9 mouse cellular contexts compared by ENCODE assay signal in the genomic region with DNA sequence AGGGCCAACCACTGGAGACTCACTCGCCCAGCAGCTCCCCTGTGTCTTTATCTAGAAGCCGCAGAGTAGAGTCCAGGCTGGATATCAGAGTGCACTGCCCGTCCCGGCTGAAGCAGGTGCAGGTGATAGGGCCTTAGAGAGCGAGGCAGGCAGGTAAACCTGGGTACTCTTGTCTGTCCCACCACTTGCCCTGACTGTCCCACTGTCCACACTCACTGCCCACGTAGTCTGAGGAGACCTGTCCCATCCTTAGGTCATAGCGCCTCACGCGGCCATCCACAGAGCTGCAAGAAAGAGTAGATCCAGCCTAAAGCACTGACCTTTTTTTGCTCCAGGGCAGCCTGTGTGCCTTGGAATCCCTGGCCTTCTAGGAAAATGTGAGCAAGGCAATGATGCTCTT. TPM values are rescaled to one million over a fixed set of nuclear protein-coding genes. Genes with fewer than 3 reads are reported as not detected.
DNase-seq lines count a peak whose midpoint lies in the region; ATAC-seq and TF ChIP-seq lines count a peak whose summit lies in the region.
"Had no signal": no experiment of that assay in that cellular context is flagged by ENCODE, and none has a peak within 500 bp of the region (broad histone marks: within the 10 kb centered on the region; RNA-seq: fewer than 3 reads in every experiment).

No protein-coding gene starts in this region.

- intact Hi-C loops in left cerebral cortex, adult 2 months (cut with DNase I), result loop anchor here (2.0 kb wide), 1 partner anchor 95 kb away; no protein-coding TSS in a partner anchor
- intact Hi-C loops in left cerebral cortex, postnatal 14 days (cut with DNase I), result no loop called here

- ATAC-seq in limb, embryonic 11.5 days (ENCODE audit: insufficient number of reproducible peaks, low FRiP score, low TSS enrichment, low read depth), result no peak
- ATAC-seq in hindbrain, embryonic 16.5 days, result no peak

- no peak overlapping the region for H3K27ac ChIP-seq in left cerebral cortex, adult 2 months
- H3K27ac ChIP-seq in limb, embryonic 11.5 days (replicated peaks; ENCODE audit: low read depth, low read length), result no peak overlapping the region
- no peak overlapping the region for H3K27ac ChIP-seq in hindbrain, embryonic 16.5 days (ENCODE audit: low read depth, low read length)
- H3K27ac ChIP-seq: macrophage had no signal

- H3K4me3 ChIP-seq in left cerebral cortex, adult 2 months, result no peak overlapping the region
- H3K4me3 ChIP-seq in limb, embryonic 11.5 days (ENCODE audit: low read depth, low read length), result no peak overlapping the region
- no peak overlapping the region for H3K4me3 ChIP-seq in hindbrain, embryonic 16.5 days (ENCODE audit: low read length)

- peak; percentile 44 for TF ChIP-seq CTCF in left cerebral cortex, adult 2 months (IDR thresholded peaks at IDR 0.05)

- no peak overlapping the region for H3K4me2 ChIP-seq in limb, embryonic 11.5 days (ENCODE audit: low read depth, severe bottlenecking)
- no peak overlapping the region for H3K4me2 ChIP-seq in hindbrain, embryonic 16.5 days (ENCODE audit: low read length)

- H3K36me3 ChIP-seq in limb, embryonic 11.5 days (ENCODE audit: control insufficient read depth, insufficient read depth, low read length), result peaks cover 8% of the 10 kb centered on the region; the same call in 1 of the 2 replicates
- H3K36me3 ChIP-seq in hindbrain, embryonic 16.5 days (ENCODE audit: control insufficient read depth, insufficient read depth, low read length), result peaks cover 19% of the 10 kb centered on the region; the same call in 1 of the 2 replicates

- no peaks in the 10 kb centered on the region for H3K9me3 ChIP-seq in limb, embryonic 11.5 days (ENCODE audit: control insufficient read depth, low read length)
- H3K9me3 ChIP-seq in hindbrain, embryonic 16.5 days (ENCODE audit: control insufficient read depth, low read length), result no peaks in the 10 kb centered on the region

- WGBS in limb, embryonic 11.5 days, result 79% methylated on average over 9 of the region's 9 CpGs
- 75% methylated on average over 9 of the region's 9 CpGs for WGBS in hindbrain, embryonic 16.5 days

- peak; percentile 54 for DNase-seq in adrenal gland, adult 2 months
- DNase-seq in adrenal gland, postnatal 4 days (ENCODE audit: low spot score in 2 of 2), result no peak
- peak in 1 of 2 experiments; percentile 33 for DNase-seq in left cerebral cortex, adult 2 months (ENCODE audit: extremely low spot score in 1 of 2, low spot score in 2 of 2)
- no peak for DNase-seq in left cerebral cortex, postnatal 14 days (ENCODE audit: low spot score in 2 of 2)
- peak; percentile 53 for DNase-seq in c-Kit-positive CD71-positive TER-119-positive erythroid progenitor cells, embryonic 14.5 days (ENCODE audit: low spot score)
- DNase-seq in limb, embryonic 11.5 days (ENCODE audit: low spot score), result peak; percentile 43
- DNase-seq in frontal cortex, postnatal 10 days (ENCODE audit: low spot score in 2 of 2), result no peak

- 0 out of 2 replicates have a peak, but pooled peaks cover 3% of the 10 kb centered on the region for H3K4me1 ChIP-seq in limb, embryonic 11.5 days (ENCODE audit: control insufficient read depth, insufficient read depth, low read length)
- peaks cover 22% of the 10 kb centered on the region for H3K4me1 ChIP-seq in hindbrain, embryonic 16.5 days (ENCODE audit: control insufficient read depth, insufficient read depth, low read depth, low read length)

- H3K9ac ChIP-seq in limb, embryonic 11.5 days (ENCODE audit: low read length), result no peak overlapping the region
- H3K9ac ChIP-seq in hindbrain, embryonic 16.5 days (ENCODE audit: low read depth, low read length), result no peak overlapping the region

- H3K27me3 ChIP-seq in limb, embryonic 11.5 days (ENCODE audit: control insufficient read depth, insufficient read depth, low read length), result no peaks in the 10 kb centered on the region
- no peaks in the 10 kb centered on the region for H3K27me3 ChIP-seq in hindbrain, embryonic 16.5 days (replicated peaks; ENCODE audit: control insufficient read depth, insufficient read depth, low read length)

RNA-seq across cellular contexts. Expression of a gene that starts 4.4 kb away (rescaled TPM):
- total RNA-seq in adrenal gland, adult 2 months (2021), result 10 to 100 TPM; 26.0 to 28.3 TPM
- 68.6 and 69.6 TPM in 2 replicates for polyA plus RNA-seq in adrenal gland, adult 2 months (2012; rRNA removed)
- total RNA-seq in adrenal gland, postnatal 4 days (2021), result 10 to 100 TPM; 43.0 to 48.2 TPM
- total RNA-seq in left cerebral cortex, adult 2 months (2021), result 10 to 100 TPM; 66.1 to 68.7 TPM
- 10 to 100 TPM; 57.9 to 67.6 TPM for total RNA-seq in left cerebral cortex, postnatal 14 days (2021)
- 69.4 and 73.8 TPM in 2 replicates for polyA plus RNA-seq in limb, embryonic 11.5 days (2014; fragmentation: Nextera tagmentation; extraction: Ambion mirVana)
- 112 and 119 TPM in 2 replicates for polyA plus RNA-seq in hindbrain, embryonic 16.5 days (2015; fragmentation: Nextera tagmentation; extraction: Ambion mirVana)

RNA-seq across cellular contexts. Expression of a gene that starts 4.5 kb away (rescaled TPM):
- total RNA-seq in adrenal gland, adult 2 months (2021), result 10 to 100 TPM; 77.5 to 90.1 TPM
- polyA plus RNA-seq in adrenal gland, adult 2 months (2012; rRNA removed), result 104 and 142 TPM in 2 replicates
- 10 to 100 TPM; 77.8 to 80.6 TPM for total RNA-seq in adrenal gland, postnatal 4 days (2021)
- total RNA-seq in left cerebral cortex, adult 2 months (2021), result 10 to 100 TPM; 55.6 to 55.7 TPM
- 10 to 100 TPM; 52.7 to 53.5 TPM for total RNA-seq in left cerebral cortex, postnatal 14 days (2021)
- polyA plus RNA-seq in limb, embryonic 11.5 days (2014; fragmentation: Nextera tagmentation; extraction: Ambion mirVana), result 112 and 115 TPM in 2 replicates
- 111 and 116 TPM in 2 replicates for polyA plus RNA-seq in hindbrain, embryonic 16.5 days (2015; fragmentation: Nextera tagmentation; extraction: Ambion mirVana)

RNA-seq across cellular contexts. Expression of a gene that starts 5.1 kb away (rescaled TPM):
- 10 to 100 TPM; 17.4 to 24.9 TPM for total RNA-seq in adrenal gland, adult 2 months (2021)
- polyA plus RNA-seq in adrenal gland, adult 2 months (2012; rRNA removed), result 15.3 and 17.4 TPM in 2 replicates
- total RNA-seq in adrenal gland, postnatal 4 days (2021), result 10 to 100 TPM; 31.2 to 33.8 TPM
- 10 to 100 TPM; 25.5 to 27.8 TPM for total RNA-seq in left cerebral cortex, adult 2 months (2021)
- 10 to 100 TPM; 27.5 to 36.1 TPM for total RNA-seq in left cerebral cortex, postnatal 14 days (2021)
- 54.9 and 57.7 TPM in 2 replicates for polyA plus RNA-seq in limb, embryonic 11.5 days (2014; fragmentation: Nextera tagmentation; extraction: Ambion mirVana)
- polyA plus RNA-seq in hindbrain, embryonic 16.5 days (2015; fragmentation: Nextera tagmentation; extraction: Ambion mirVana), result 45.5 and 50.6 TPM in 2 replicates

RNA-seq across cellular contexts. Expression of a gene that starts 7.1 kb away (rescaled TPM):
- total RNA-seq in adrenal gland, adult 2 months (2021), result 10 to 100 TPM; 34.0 to 52.7 TPM
- 36.1 and 46.0 TPM in 2 replicates for polyA plus RNA-seq in adrenal gland, adult 2 months (2012; rRNA removed)
- total RNA-seq in adrenal gland, postnatal 4 days (2021), result 10 to 100 TPM; 69.1 to 69.2 TPM
- total RNA-seq in left cerebral cortex, adult 2 months (2021), result 10 to 100 TPM; 34.7 to 35.9 TPM
- total RNA-seq in left cerebral cortex, postnatal 14 days (2021), result 10 to 100 TPM; 42.6 to 42.9 TPM
- polyA plus RNA-seq in limb, embryonic 11.5 days (2014; fragmentation: Nextera tagmentation; extraction: Ambion mirVana), result 22.1 and 23.4 TPM in 2 replicates
- 23.1 TPM in 2 replicates for polyA plus RNA-seq in hindbrain, embryonic 16.5 days (2015; fragmentation: Nextera tagmentation; extraction: Ambion mirVana)

RNA-seq across cellular contexts. Expression of a gene that starts 8.2 kb away (rescaled TPM):
- not detected for total RNA-seq in adrenal gland, adult 2 months (2021)
- not detected in 2 replicates for polyA plus RNA-seq in adrenal gland, adult 2 months (2012; rRNA removed)
- total RNA-seq in adrenal gland, postnatal 4 days (2021), result not detected
- total RNA-seq in left cerebral cortex, adult 2 months (2021), result not detected
- not detected for total RNA-seq in left cerebral cortex, postnatal 14 days (2021)
- 0.75 TPM in 1 of 2 replicates, not detected in the other for polyA plus RNA-seq in limb, embryonic 11.5 days (2014; fragmentation: Nextera tagmentation; extraction: Ambion mirVana)
- 1.2 TPM in 1 of 2 replicates, not detected in the other for polyA plus RNA-seq in hindbrain, embryonic 16.5 days (2015; fragmentation: Nextera tagmentation; extraction: Ambion mirVana)
- polyA plus RNA-seq: macrophage had no signal

Comparison
In these comparisons a context has a peak if more than half of its experiments do, and no peak if none do; other contexts are left out.
1. DNase-seq: peak in adrenal gland, adult 2 months (single experiment), c-Kit-positive CD71-positive TER-119-positive erythroid progenitor cells, embryonic 14.5 days (single experiment) and limb, embryonic 11.5 days (single experiment); none in adrenal gland, postnatal 4 days (0 of 2), left cerebral cortex, postnatal 14 days (0 of 2) and frontal cortex, postnatal 10 days (0 of 2).